Mouse (Mus musculus): ENCODE results near the gene Npas3.

DNA sequence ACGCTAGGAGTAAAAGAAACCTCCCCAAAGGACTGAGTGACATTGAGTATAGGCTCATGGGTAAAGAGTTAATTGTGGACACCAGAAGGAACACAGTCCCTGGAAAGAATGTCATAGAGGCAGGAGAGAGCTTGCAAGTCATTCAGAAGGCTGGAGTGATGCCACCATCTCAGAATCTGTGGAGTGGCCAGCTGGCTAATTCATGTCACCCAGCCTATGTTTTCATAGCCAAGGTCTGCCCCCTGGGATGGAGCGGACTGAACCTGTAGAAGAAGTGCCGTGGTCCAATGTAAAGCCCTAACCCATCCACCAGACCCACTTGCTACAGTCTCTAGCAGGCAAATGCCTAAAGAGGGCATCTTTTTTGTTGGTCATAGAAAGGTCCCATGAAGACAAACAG lies 832.5 kb downstream of the Npas3 start:
- TF ChIP-seq POLR2A (IDR thresholded peaks at IDR 0.05; ENCODE audit: insufficient read depth, low read depth, low read length) (no peak), CTCF (IDR thresholded peaks at IDR 0.05) (no peak), EP300 (IDR thresholded peaks at IDR 0.05; ENCODE audit: insufficient read depth, low read depth, low read length) (no peak)

Data from heart, adult 2 months (tissue).